In genomic region chr7:16465160-16465559, GRCm38 (mm10) we compare ENCODE assay signal across 9 mouse cellular contexts. TPM values are rescaled to one million over a fixed set of nuclear protein-coding genes. Genes with fewer than 3 reads are reported as not detected.
A peak's percentile ranks its signal among the peaks of the same experiment; 100 is the strongest.
DNase-seq lines count a peak whose midpoint lies in the region; TF ChIP-seq lines count a peak whose summit lies in the region.
"Had no signal": no experiment of that assay in that cellular context is flagged by ENCODE, and none has a peak within 500 bp of the region (broad histone marks: within the 10 kb centered on the region; RNA-seq: fewer than 3 reads in every experiment).

No protein-coding gene starts in this region.

- peak; percentile 49 for TF ChIP-seq RAD21 in CH12.LX (IDR thresholded peaks at IDR 0.05; ENCODE audit: low read depth, low read length)

- no peak overlapping the region for H3K4me2 ChIP-seq in CH12.LX (ENCODE audit: insufficient read depth, low read depth, poor library complexity, severe bottlenecking)
- H3K4me2 ChIP-seq: heart, embryonic 13.5 days had no signal

- intact Hi-C loops in heart, postnatal 25 days (cut with DNase I) = loop anchor here (1.0 to 2.0 kb wide), 2 partner anchors 26 to 154 kb away; no protein-coding TSS in a partner anchor

- H3K9me3 ChIP-seq in CH12.LX (replicated peaks; ENCODE audit: low read length) = no peaks in the 10 kb centered on the region
- no peaks in the 10 kb centered on the region for H3K9me3 ChIP-seq in embryonic facial prominence, embryonic 10.5 days
- H3K9me3 ChIP-seq: heart, embryonic 13.5 days had no signal

- dilution Hi-C loops in CH12.LX (cut with MboI; ENCODE audit: extremely low pct_ligation_motif_present, extremely low pct_unique_long_range_greater_than_20kb, low sequenced_read_pairs) = no loop called here

- H3K27ac ChIP-seq in CH12.LX (ENCODE audit: insufficient read depth, low read depth) = no peak overlapping the region
- H3K27ac ChIP-seq in embryonic facial prominence, embryonic 10.5 days (replicated peaks) = no peak overlapping the region
- H3K27ac ChIP-seq: heart, embryonic 13.5 days had no signal

- no peak overlapping the region for H3K4me3 ChIP-seq in CH12.LX (replicated peaks in 1 of 3; ENCODE audit: low read depth in 2 of 3, low read length in 2 of 3, poor library complexity in 1 of 3)
- no peak overlapping the region for H3K4me3 ChIP-seq in embryonic facial prominence, embryonic 10.5 days
- H3K4me3 ChIP-seq: heart, embryonic 13.5 days had no signal

- H3K79me2 ChIP-seq in CH12.LX (replicated peaks; ENCODE audit: control insufficient read depth, extremely low read depth, insufficient read depth, poor library complexity, severe bottlenecking) = no peaks in the 10 kb centered on the region

- in situ Hi-C loops in CH12.LX (cut with MboI; ENCODE audit: low pct_ligation_motif_present, low pct_unique_long_range_greater_than_20kb, low sequenced_read_pairs) = loop anchor here (5.0 kb wide), 1 partner anchor 68 kb away; no protein-coding TSS in a partner anchor

- no peak for TF ChIP-seq POLR2A in CH12.LX (IDR thresholded peaks at IDR 0.05; ENCODE audit: low read depth, low read length)

- peak; percentile 57 for DNase-seq in CH12.LX (ENCODE audit: extremely low read depth)
- DNase-seq in adrenal gland, postnatal 25 days = peak; percentile 69
- peak; percentile 75 for DNase-seq in embryonic facial prominence, embryonic 10.5 days (ENCODE audit: low spot score)
- peak; percentile 21 for DNase-seq in heart, postnatal 25 days (ENCODE audit: low spot score)
- peak; percentile 45 to 55 for DNase-seq in layer of hippocampus, adult 18-20 months (ENCODE audit: low spot score in 2 of 2)
- peak; percentile 80 for DNase-seq in lung, postnatal 10 days
- DNase-seq in right cerebral cortex, adult 18-20 months = peak; percentile 54
- peak; percentile 80 for DNase-seq in urinary bladder, postnatal 25 days (ENCODE audit: low spot score)

- no peak overlapping the region for H3K9ac ChIP-seq in CH12.LX (ENCODE audit: insufficient read depth, low read depth)
- H3K9ac ChIP-seq: heart, embryonic 13.5 days had no signal

- H3K27me3 ChIP-seq in CH12.LX (replicated peaks) = peaks cover 5% of the 10 kb centered on the region
- peaks cover 60% of the 10 kb centered on the region for H3K27me3 ChIP-seq in embryonic facial prominence, embryonic 10.5 days (replicated peaks; ENCODE audit: low read depth, poor library complexity, severe bottlenecking)

- no peaks in the 10 kb centered on the region for H3K36me3 ChIP-seq in CH12.LX (replicated peaks in 1 of 2; ENCODE audit: control insufficient read depth in 1 of 2, insufficient read depth in 1 of 2, low read length in 1 of 2)
- no peaks in the 10 kb centered on the region for H3K36me3 ChIP-seq in embryonic facial prominence, embryonic 10.5 days (replicated peaks)
- H3K36me3 ChIP-seq: heart, embryonic 13.5 days had no signal

- TF ChIP-seq EP300 in CH12.LX (IDR thresholded peaks at IDR 0.05; ENCODE audit: low read length) = no peak

- WGBS in embryonic facial prominence, embryonic 10.5 days = 15% methylated on average over 8 of the region's 8 CpGs

- peak; percentile 83 to 92 for TF ChIP-seq CTCF in CH12.LX (conservative IDR thresholded peaks at IDR 0.05 in 1 of 2, IDR thresholded peaks at IDR 0.05 in 1 of 2; ENCODE audit: low read depth in 2 of 2, low read length in 2 of 2)

- peaks cover 5 to 6% of the 10 kb centered on the region in 2 experiments; a peak in 3 of 4 replicates for H3K4me1 ChIP-seq in CH12.LX (ENCODE audit: control insufficient read depth in 1 of 2, insufficient read depth in 2 of 2)
- H3K4me1 ChIP-seq in embryonic facial prominence, embryonic 10.5 days = peaks cover 15% of the 10 kb centered on the region
- H3K4me1 ChIP-seq: heart, embryonic 13.5 days had no signal

TF ChIP-seq in CH12.LX, 34 proteins besides CTCF, POLR2A, EP300 and RAD21:
- no peak for TF ChIP-seq CHD1 (IDR thresholded peaks at IDR 0.05; ENCODE audit: low read depth, low read length)
- TF ChIP-seq NELFE (IDR thresholded peaks at IDR 0.05; ENCODE audit: low read depth, low read length) = peak; percentile 34; the same call in 1 of the 2 replicates
- no peak for TF ChIP-seq IRF4 (IDR thresholded peaks at IDR 0.05; ENCODE audit: low read depth, low read length)
- no peak for TF ChIP-seq RCOR1 (conservative IDR thresholded peaks at IDR 0.05; ENCODE audit: low read depth, low read length)
- TF ChIP-seq TBP (conservative IDR thresholded peaks at IDR 0.05; ENCODE audit: low read depth, low read length) = no peak
- TF ChIP-seq MXI1 (IDR thresholded peaks at IDR 0.05; ENCODE audit: low read depth, low read length) = no peak
- no peak for TF ChIP-seq BHLHE40 (IDR thresholded peaks at IDR 0.05; ENCODE audit: low read depth, low read length)
- no peak for TF ChIP-seq HCFC1 (IDR thresholded peaks at IDR 0.05; ENCODE audit: low read depth, low read length)
- TF ChIP-seq JUN (IDR thresholded peaks at IDR 0.05; ENCODE audit: insufficient read depth, low read depth, low read length) = no peak
- TF ChIP-seq SMC3 (IDR thresholded peaks at IDR 0.05; ENCODE audit: low read depth, low read length) = peak; percentile 85
- no peak for TF ChIP-seq ZMIZ1 (IDR thresholded peaks at IDR 0.05; ENCODE audit: low read depth, low read length)
- no peak for TF ChIP-seq ZC3H11A (IDR thresholded peaks at IDR 0.05; ENCODE audit: low read depth, low read length)
- TF ChIP-seq MAX (IDR thresholded peaks at IDR 0.05; ENCODE audit: low read length) = no peak
- no peak for TF ChIP-seq ZKSCAN1 (IDR thresholded peaks at IDR 0.05; ENCODE audit: borderline replicate concordance, low read depth, low read length)
- no peak for TF ChIP-seq JUND (conservative IDR thresholded peaks at IDR 0.05; ENCODE audit: low read depth, low read length)
- no peak for TF ChIP-seq USF2 (conservative IDR thresholded peaks at IDR 0.05; ENCODE audit: low read depth, low read length)
- TF ChIP-seq USF1 (IDR thresholded peaks at IDR 0.05; ENCODE audit: low read depth, low read length) = no peak

RNA-seq across cellular contexts. Expression of gene Npas1, which starts 12.4 kb away (rescaled TPM):
- total RNA-seq in CH12.LX (2012; rRNA removed) = 0.08 and 0.17 TPM in 2 replicates
- total RNA-seq in CH12.LX (2014; rRNA removed) = not detected in 2 replicates
- 0.56 and 0.61 TPM in 2 replicates for polyA plus RNA-seq in CH12.LX (2012; ENCODE audit: insufficient read length, low read depth)
- not detected in 2 replicates for total RNA-seq in adrenal gland, postnatal 25 days (2021)
- 0.98 and 1.4 TPM in 2 replicates for polyA plus RNA-seq in embryonic facial prominence, embryonic 10.5 days (2016; fragmentation: Nextera tagmentation; extraction: Ambion mirVana)
- not detected for total RNA-seq in heart, postnatal 25 days (2021)
- 10 to 100 TPM; 14.5 to 17.6 TPM for total RNA-seq in layer of hippocampus, adult 18-20 months (2021)

RNA-seq across cellular contexts. Expression of gene Tmem160, which starts 12.6 kb away (rescaled TPM):
- total RNA-seq in CH12.LX (2012; rRNA removed) (89.1 and 97.8 TPM in 2 replicates), CH12.LX (2014; rRNA removed) (28.8 and 30.9 TPM in 2 replicates)
- 48.9 and 54.4 TPM in 2 replicates for polyA plus RNA-seq in CH12.LX (2012; ENCODE audit: insufficient read length, low read depth)
- total RNA-seq in adrenal gland, postnatal 25 days (2021) = 62.2 and 70.3 TPM in 2 replicates
- polyA plus RNA-seq in embryonic facial prominence, embryonic 10.5 days (2016; fragmentation: Nextera tagmentation; extraction: Ambion mirVana) = 71.5 and 76.4 TPM in 2 replicates
- total RNA-seq in heart, postnatal 25 days (2021) = 10 to 100 TPM; 82.2 to 88.1 TPM
- total RNA-seq in layer of hippocampus, adult 18-20 months (2021) = 10 to 100 TPM; 63.6 to 66.4 TPM

Comparison
In these comparisons a context has a peak if more than half of its experiments do, and no peak if none do; other contexts are left out.
1. DNase-seq: peak in every context shown above with its lines; median percentile 80 in lung, postnatal 10 days; 80 in urinary bladder, postnatal 25 days; 75 in embryonic facial prominence, embryonic 10.5 days; 69 in adrenal gland, postnatal 25 days; 57 in CH12.LX; 54 in right cerebral cortex, adult 18-20 months; 50 in layer of hippocampus, adult 18-20 months; 21 in heart, postnatal 25 days.
2. RNA of gene Npas1, which starts 12.4 kb away (total RNA-seq): 14.5 to 17.6 TPM in layer of hippocampus, adult 18-20 months; 0.08 to 0.17 TPM in CH12.LX, not detected in adrenal gland, postnatal 25 days and not detected in heart, postnatal 25 days; every median in the first group is over 10 times any median in the second.